Mouse (Mus musculus) heart, embryonic 16.5 days (tissue): ENCODE data around the gene Spdef. TPM values are rescaled to one million over a fixed set of nuclear protein-coding genes. Genes with fewer than 3 reads are reported as not detected.

Source experiments
- ATAC-seq: fragments of 200-750 bp; cut with Nextera tagmentation; replicated peaks from 2 replicates; pipeline ENCODE4 v1.8.0; 2017; ENCODE audit warnings: moderate number of reproducible peaks; ENCODE audit not compliant: insufficient read depth, low FRiP score; ENCODE audit errors: extremely low read depth
- H3K27ac ChIP-seq: fragments of 300-500 bp; sonication (generic); 2 replicates; pipeline ENCODE4 v1.5.1; 2014; ENCODE audit warnings: mild to moderate bottlenecking, low read length, control low read depth, moderate library complexity
- H3K27me3 ChIP-seq: fragments of 300-500 bp; sonication (generic); 2 replicates; pipeline ENCODE4 v1.6.1; 2014; ENCODE audit warnings: low read length, mixed read lengths; ENCODE audit not compliant: control insufficient read depth, insufficient read depth
- H3K36me3 ChIP-seq: fragments of 300-500 bp; sonication (generic); 2 replicates; pipeline ENCODE4 v1.6.1; 2014; ENCODE audit not compliant: control insufficient read depth, insufficient read depth
- H3K4me1 ChIP-seq: fragments of 300-500 bp; sonication (generic); 2 replicates; pipeline ENCODE4 v1.6.1; 2014; ENCODE audit warnings: low read length, mixed read lengths; ENCODE audit not compliant: control insufficient read depth, insufficient read depth
- H3K4me2 ChIP-seq: fragments of 300-500 bp; sonication (generic); 2 replicates; pipeline ENCODE4 v1.6.1; 2014; ENCODE audit warnings: low read depth, mild to moderate bottlenecking, control low read depth, low read length
- H3K4me3 ChIP-seq: fragments of 300-500 bp; sonication (generic); 2 replicates; pipeline ENCODE4 v1.5.1; 2014; ENCODE audit warnings: mild to moderate bottlenecking, control low read depth, low read length
- H3K9ac ChIP-seq: fragments of 300-500 bp; sonication (generic); 2 replicates; pipeline ENCODE4 v1.6.1; 2014; ENCODE audit warnings: low read length, control low read depth
- H3K9me3 ChIP-seq: fragments of 300-500 bp; sonication (generic); replicated peaks from 2 replicates; pipeline ENCODE4 v1.6.1; 2016; ENCODE audit warnings: low read length; ENCODE audit not compliant: control insufficient read depth
- WGBS: fragments of 180-500 bp; shearing (Covaris S2); extraction: QIAGEN DNeasy Blood & Tissue Kit; methylation state at CpG from one replicate; pipeline ENCODE4 v1.1.7; 2014; 5-methylcytosine and 5-hydroxymethylcytosine counted together
- polyA plus RNA-seq: library from polyadenylated mRNA; unstranded; fragments of >200 nt; fragmentation: Nextera tagmentation; extraction: Ambion mirVana; gene quantifications from 2 replicates; pipeline ENCODE4 v1.2.1, GENCODE M21; 2015

Spdef gene
- polyA plus RNA-seq, 1 experiment from 2014 or later: 0.39 TPM

- no peak overlapping the region for H3K4me2 ChIP-seq
- peaks cover 4% of the 10 kb centered on the region; the same call in 1 of the 2 replicates for H3K4me1 ChIP-seq
- H3K36me3 ChIP-seq: peaks cover 23% of the 10 kb centered on the region
- ATAC-seq: no peak
- no peaks in the 10 kb centered on the region for H3K27me3 ChIP-seq
- no peak overlapping the region for H3K9ac ChIP-seq
- WGBS: 93% methylated on average over 11 of the region's 11 CpGs
- H3K9me3 ChIP-seq: peaks cover 7% of the 10 kb centered on the region
- no peak overlapping the region for H3K4me3 ChIP-seq
- H3K27ac ChIP-seq: no peak overlapping the region
These were observed 34.1 kb upstream of the Spdef start for GRCm38 (mm10) chr17:27762884-27763283.

GRCm38 (mm10) chr17:27761639-27762336 lies 33.0 kb upstream of the Spdef start:
- no peak overlapping the region for H3K4me2 ChIP-seq
- H3K4me3 ChIP-seq: no peak overlapping the region
- H3K9me3 ChIP-seq: peaks cover 7% of the 10 kb centered on the region
- no peak overlapping the region for H3K9ac ChIP-seq
- ATAC-seq: peak; percentile 91
- H3K27ac ChIP-seq: no peak overlapping the region
- 35% methylated on average over 9 of the region's 9 CpGs for WGBS
- H3K36me3 ChIP-seq: peaks cover 22% of the 10 kb centered on the region
- no peaks in the 10 kb centered on the region for H3K27me3 ChIP-seq
- peaks cover 4% of the 10 kb centered on the region; the same call in 1 of the 2 replicates for H3K4me1 ChIP-seq

GRCm38 (mm10) chr17:27760169-27760568 lies 31.4 kb upstream of the Spdef start:
- 77% methylated on average over 6 of the region's 6 CpGs for WGBS

GRCm38 (mm10) chr17:27751314-27752202 lies 22.8 kb upstream of the Spdef start:
- Histone ChIP-seq H3K4me3 (no peak overlapping the region), H3K27ac (no peak overlapping the region), H3K36me3 (peaks cover 4% of the 10 kb centered on the region; the same call in 1 of the 2 replicates), H3K9me3 (no peaks in the 10 kb centered on the region), H3K4me2 (no peak overlapping the region), H3K4me1 (no peaks in the 10 kb centered on the region), H3K27me3 (no peaks in the 10 kb centered on the region), H3K9ac (no peak overlapping the region)
- no peak for ATAC-seq
- WGBS: 83% methylated on average over 8 of the region's 8 CpGs

More at GRCm38 (mm10) chr17:27760169-27760568, 31.4 kb upstream of the Spdef start:
- H3K27me3 ChIP-seq: no peaks in the 10 kb centered on the region
- ATAC-seq: no peak
- H3K9me3 ChIP-seq: peaks cover 7% of the 10 kb centered on the region
- H3K36me3 ChIP-seq: peaks cover 7% of the 10 kb centered on the region
- H3K4me1 ChIP-seq: peaks cover 4% of the 10 kb centered on the region; the same call in 1 of the 2 replicates
- no peak overlapping the region for H3K9ac ChIP-seq
- H3K4me3 ChIP-seq: no peak overlapping the region
- H3K27ac ChIP-seq: no peak overlapping the region
- H3K4me2 ChIP-seq: no peak overlapping the region

- no peak overlapping the region for H3K9ac ChIP-seq
- no peak overlapping the region for H3K4me3 ChIP-seq
- no peaks in the 10 kb centered on the region for H3K9me3 ChIP-seq
- no peak for ATAC-seq
- H3K4me1 ChIP-seq: no peaks in the 10 kb centered on the region
- H3K27me3 ChIP-seq: no peaks in the 10 kb centered on the region
- 89% methylated on average over 6 of the region's 6 CpGs for WGBS
- no peak overlapping the region for H3K27ac ChIP-seq
- H3K36me3 ChIP-seq: peaks cover 4% of the 10 kb centered on the region; the same call in 1 of the 2 replicates
- no peak overlapping the region for H3K4me2 ChIP-seq
These were observed 21.7 kb upstream of the Spdef start for GRCm38 (mm10) chr17:27750451-27750942.

- Histone ChIP-seq H3K36me3 (peaks cover 4% of the 10 kb centered on the region; the same call in 1 of the 2 replicates), H3K27me3 (no peaks in the 10 kb centered on the region), H3K4me1 (no peaks in the 10 kb centered on the region), H3K27ac (no peak overlapping the region), H3K9ac (no peak overlapping the region), H3K4me2 (no peak overlapping the region), H3K4me3 (no peak overlapping the region), H3K9me3 (no peaks in the 10 kb centered on the region)
- ATAC-seq: no peak
- WGBS: 78% methylated on average over 2 of the region's 2 CpGs
These were observed 19.4 kb upstream of the Spdef start for GRCm38 (mm10) chr17:27748123-27748522.

GRCm38 (mm10) chr17:27746446-27746845 lies 17.7 kb upstream of the Spdef start:
- no peaks in the 10 kb centered on the region for H3K9me3 ChIP-seq
- H3K27me3 ChIP-seq: no peaks in the 10 kb centered on the region
- H3K9ac ChIP-seq: no peak overlapping the region
- ATAC-seq: no peak
- no peak overlapping the region for H3K4me2 ChIP-seq
- no peaks in the 10 kb centered on the region for H3K4me1 ChIP-seq
- H3K27ac ChIP-seq: no peak overlapping the region
- H3K36me3 ChIP-seq: 0 out of 2 replicates have a peak, but pooled peaks cover 2% of the 10 kb centered on the region
- WGBS: 51% methylated on average over 4 of the region's 4 CpGs
- no peak overlapping the region for H3K4me3 ChIP-seq

- H3K4me3 ChIP-seq: no peak overlapping the region
- no peaks in the 10 kb centered on the region for H3K27me3 ChIP-seq
- no peaks in the 10 kb centered on the region for H3K4me1 ChIP-seq
- ATAC-seq: no peak
- 0 out of 2 replicates have a peak, but pooled peaks cover 2% of the 10 kb centered on the region for H3K36me3 ChIP-seq
- no peak overlapping the region for H3K27ac ChIP-seq
- H3K9ac ChIP-seq: no peak overlapping the region
- WGBS: 79% methylated on average over 6 of the region's 6 CpGs
- no peak overlapping the region for H3K4me2 ChIP-seq
- no peaks in the 10 kb centered on the region for H3K9me3 ChIP-seq
These were observed 12.2 kb upstream of the Spdef start for GRCm38 (mm10) chr17:27740961-27741360.
